Mouse (Mus musculus): ENCODE measurements around the gene Arnt2.

GRCm38 (mm10) chr7:84370911-84371592, 38.9 kb downstream of the Arnt2 start:
- no peak for TF ChIP-seq CTCF (IDR thresholded peaks at IDR 0.05; ENCODE audit: insufficient read depth, low read depth, low read length)
- no peak for TF ChIP-seq POLR2A (IDR thresholded peaks at IDR 0.05; ENCODE audit: insufficient read depth, low read depth, low read length)

All from olfactory bulb, adult 2 months (tissue).